Comparison of ENCODE assay signal across 8 mouse cellular contexts in the genomic region with DNA sequence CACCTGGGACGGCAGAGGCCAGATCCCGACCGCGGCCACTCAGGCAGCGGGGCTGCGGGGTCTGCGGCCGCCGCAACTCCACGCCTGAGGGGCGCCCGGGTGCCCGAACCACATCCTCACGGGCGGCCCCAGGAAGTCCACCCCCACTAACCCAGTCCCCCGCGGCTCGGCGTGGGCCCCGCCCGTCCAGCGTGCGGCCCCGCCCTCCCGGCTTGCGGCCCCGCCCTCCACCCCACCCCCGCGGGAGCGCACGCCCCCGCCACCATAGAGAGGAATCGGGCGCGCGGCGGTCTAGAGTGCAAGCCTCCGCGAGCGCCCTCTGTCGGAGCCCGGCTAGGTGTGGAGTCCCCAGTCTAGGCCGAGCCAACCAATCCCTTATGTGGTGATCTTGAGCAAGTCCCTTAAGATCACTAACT. TPM values are rescaled to one million over a fixed set of nuclear protein-coding genes. Genes with fewer than 3 reads are reported as not detected.
A peak's percentile ranks its signal among the peaks of the same experiment; 100 is the strongest.
DNase-seq lines count a peak whose midpoint lies in the region; ATAC-seq lines count a peak whose summit lies in the region.

A gene (minus strand): TSS at position 180 of the 416 bp plus-strand sequence.

- H3K9me3 ChIP-seq in heart, embryonic 13.5 days = no peaks in the 10 kb centered on the region
- H3K9me3 ChIP-seq in liver, embryonic 12.5 days (replicated peaks) = no peaks in the 10 kb centered on the region
- no peaks in the 10 kb centered on the region for H3K9me3 ChIP-seq in stomach, embryonic 15.5 days

- H3K36me3 ChIP-seq in heart, embryonic 13.5 days = no peaks in the 10 kb centered on the region
- 0 out of 2 replicates have a peak, but pooled peaks cover 5% of the 10 kb centered on the region for H3K36me3 ChIP-seq in liver, embryonic 12.5 days
- no peaks in the 10 kb centered on the region for H3K36me3 ChIP-seq in stomach, embryonic 15.5 days

- peak within 1 kb of the TSS; percentile 91 for H3K4me2 ChIP-seq in heart, embryonic 13.5 days
- peak within 1 kb of the TSS; percentile 62 for H3K4me2 ChIP-seq in liver, embryonic 12.5 days
- peak within 1 kb of the TSS; percentile 57 for H3K4me2 ChIP-seq in stomach, embryonic 15.5 days

- ATAC-seq in erythroid progenitor cell, adult 5-6 weeks (replicated peaks; ENCODE audit: low FRiP score, poor library complexity, severe bottlenecking) = peak; percentile 82
- ATAC-seq in heart, embryonic 13.5 days (ENCODE audit: extremely low read depth, insufficient number of reproducible peaks, low FRiP score, low TSS enrichment) = peak; percentile 96
- ATAC-seq in liver, embryonic 12.5 days = peak; percentile 86
- peak; percentile 98 for ATAC-seq in stomach, embryonic 15.5 days (ENCODE audit: insufficient read depth, low FRiP score, low read depth)

- H3K4me1 ChIP-seq in heart, embryonic 13.5 days = peaks cover 19% of the 10 kb centered on the region; the same call in 1 of the 2 replicates
- peaks cover 56% of the 10 kb centered on the region for H3K4me1 ChIP-seq in liver, embryonic 12.5 days
- H3K4me1 ChIP-seq in stomach, embryonic 15.5 days = no peaks in the 10 kb centered on the region

- H3K4me3 ChIP-seq in heart, embryonic 13.5 days = peak within 1 kb of the TSS; percentile 93
- peak within 1 kb of the TSS; percentile 99 for H3K4me3 ChIP-seq in liver, embryonic 12.5 days
- H3K4me3 ChIP-seq in stomach, embryonic 15.5 days (replicated peaks) = peak within 1 kb of the TSS; percentile 95

- peak within 1 kb of the TSS; percentile 63 for H3K27ac ChIP-seq in heart, embryonic 13.5 days (replicated peaks)
- H3K27ac ChIP-seq in liver, embryonic 12.5 days = peak within 1 kb of the TSS; percentile 92
- H3K27ac ChIP-seq in stomach, embryonic 15.5 days = peak within 1 kb of the TSS; percentile 80

- H3K27me3 ChIP-seq in heart, embryonic 13.5 days (replicated peaks) = no peaks in the 10 kb centered on the region
- no peaks in the 10 kb centered on the region for H3K27me3 ChIP-seq in liver, embryonic 12.5 days (replicated peaks)
- H3K27me3 ChIP-seq in stomach, embryonic 15.5 days (replicated peaks) = no peaks in the 10 kb centered on the region

- H3K9ac ChIP-seq in heart, embryonic 13.5 days = peak within 1 kb of the TSS; percentile 90
- H3K9ac ChIP-seq in liver, embryonic 12.5 days = peak within 1 kb of the TSS; percentile 97
- peak within 1 kb of the TSS; percentile 76 for H3K9ac ChIP-seq in stomach, embryonic 15.5 days

- DNase-seq in CD4-positive helper T cell, adult 2 months (ENCODE audit: low read depth, low spot score) = peak; percentile 94
- peak; percentile 76 for DNase-seq in brain, embryonic 18.5 days (ENCODE audit: low read depth, low spot score)
- peak; percentile 99 for DNase-seq in kidney, postnatal 10 days
- peak; percentile 87 to 93 for DNase-seq in natural killer cell, adult 2 months (ENCODE audit: low spot score in 2 of 2)

- WGBS in heart, embryonic 13.5 days = under 1% methylated on average over 43 of the region's 43 CpGs
- WGBS in liver, embryonic 12.5 days (ENCODE audit: insufficient replicate concordance) = 1% methylated on average over 43 of the region's 43 CpGs
- under 1% methylated on average over 43 of the region's 43 CpGs for WGBS in stomach, embryonic 15.5 days

RNA-seq across cellular contexts. Expression of the gene that starts here (rescaled TPM):
- 57.4 and 59.5 TPM in 2 replicates for total RNA-seq in erythroid progenitor cell, adult 5-6 weeks (2015; ENCODE audit: low replicate concordance)
- 78.4 and 78.7 TPM in 2 replicates for total RNA-seq in erythroid progenitor cell, adult 5-6 weeks (2017; ENCODE audit: low replicate concordance)
- 4.7 and 5.3 TPM in 2 replicates for polyA plus RNA-seq in heart, embryonic 13.5 days (2015; fragmentation: Nextera tagmentation; extraction: Ambion mirVana)
- 28.1 and 28.8 TPM in 2 replicates for polyA plus RNA-seq in liver, embryonic 12.5 days (2016; fragmentation: Nextera tagmentation; extraction: Ambion mirVana)
- 17.5 and 20.2 TPM in 2 replicates for polyA plus RNA-seq in stomach, embryonic 15.5 days (2015; fragmentation: Nextera tagmentation; extraction: Ambion mirVana)

Comparison
In these comparisons a context has a peak if more than half of its experiments do, and no peak if none do; other contexts are left out.
1. Peak in every context shown above with its lines: DNase-seq, ATAC-seq, H3K4me3 ChIP-seq and H3K27ac ChIP-seq.